Mouse (Mus musculus) induced T-regulatory cell, adult 2 months (primary cell): ENCODE measurements around the gene Klhdc2.

Source experiments
- DNase-seq: peaks from one replicate; pipeline ENCODE4 v3.0.0-alpha.2; 2012; ENCODE audit warnings: low read depth

Klhdc2 gene

GRCm38 (mm10) chr12:69296511-69297410, at the start of gene Klhdc2:
Klhdc2 (plus strand) TSS chr12:69296681.
- DNase-seq: peak; percentile 79

GRCm38 (mm10) chr12:69249766-69250165, 46.7 kb upstream of the Klhdc2 start:
- no peak for DNase-seq

- no peak for DNase-seq
Measured at GRCm38 (mm10) chr12:69250756-69251155, 45.7 kb upstream of the Klhdc2 start.

GRCm38 (mm10) chr12:69253806-69254205, 42.7 kb upstream of the Klhdc2 start:
- no peak for DNase-seq

- DNase-seq: peak; percentile 86
Measured at GRCm38 (mm10) chr12:69257836-69258235, 38.6 kb upstream of the Klhdc2 start.

- DNase-seq: no peak
Measured at GRCm38 (mm10) chr12:69262251-69262650, 34.2 kb upstream of the Klhdc2 start.

GRCm38 (mm10) chr12:69265031-69265430, 31.4 kb upstream of the Klhdc2 start:
- DNase-seq: no peak

- DNase-seq: no peak
Measured at GRCm38 (mm10) chr12:69267956-69268632, 28.4 kb upstream of the Klhdc2 start.

- no peak for DNase-seq
Measured at GRCm38 (mm10) chr12:69268956-69269355, 27.5 kb upstream of the Klhdc2 start.

GRCm38 (mm10) chr12:69279931-69280469, 16.5 kb upstream of the Klhdc2 start:
- DNase-seq: no peak

GRCm38 (mm10) chr12:69280915-69281314, 15.6 kb upstream of the Klhdc2 start:
- DNase-seq: no peak

GRCm38 (mm10) chr12:69283146-69283545, 13.3 kb upstream of the Klhdc2 start:
- DNase-seq: no peak

GRCm38 (mm10) chr12:69287535-69287934, 8.9 kb upstream of the Klhdc2 start:
- DNase-seq: no peak

GRCm38 (mm10) chr12:69288699-69289098, 7.8 kb upstream of the Klhdc2 start:
- DNase-seq: peak; percentile 34

- DNase-seq: no peak
Measured at GRCm38 (mm10) chr12:69292401-69292800, 4.1 kb upstream of the Klhdc2 start.

- no peak for DNase-seq
Measured at GRCm38 (mm10) chr12:69293815-69294214, 2.7 kb upstream of the Klhdc2 start.

GRCm38 (mm10) chr12:69294936-69295335, 1.5 kb upstream of the Klhdc2 start:
- DNase-seq: peak; percentile 59

- peak; percentile 51 for DNase-seq
Measured at GRCm38 (mm10) chr12:69295651-69296050, 830 bp upstream of the Klhdc2 start.

- DNase-seq: no peak
Measured at GRCm38 (mm10) chr12:69297411-69298150, 1.1 kb downstream of the Klhdc2 start.

GRCm38 (mm10) chr12:69298281-69298680, 1.8 kb downstream of the Klhdc2 start:
- no peak for DNase-seq

- no peak for DNase-seq
Measured at GRCm38 (mm10) chr12:69299231-69299630, 2.8 kb downstream of the Klhdc2 start.

- no peak for DNase-seq
Measured at GRCm38 (mm10) chr12:69299831-69300230, 3.4 kb downstream of the Klhdc2 start.
